Mouse (Mus musculus) brain, embryonic 14.5 days (tissue): Measurements from ENCODE around the gene Kcnq5.

Source experiments
- CTCF ChIP-seq: fragments of 200-500 bp; IDR thresholded peaks from 2 replicates; pipeline ENCODE4 v1.5.1; 2012; ENCODE audit warnings: inconsistent platforms, mild to moderate bottlenecking, moderate library complexity, borderline replicate concordance; ENCODE audit not compliant: insufficient read depth, insufficient read length; ENCODE audit errors: extremely low read depth
- POLR2A ChIP-seq: fragments of 200-500 bp; IDR thresholded peaks from 2 replicates; pipeline ENCODE4 v1.6.1; 2012; ENCODE audit warnings: mild to moderate bottlenecking, inconsistent platforms, borderline replicate concordance; ENCODE audit not compliant: poor library complexity, insufficient read depth, insufficient read length, severe bottlenecking; ENCODE audit errors: extremely low read depth

DNA sequence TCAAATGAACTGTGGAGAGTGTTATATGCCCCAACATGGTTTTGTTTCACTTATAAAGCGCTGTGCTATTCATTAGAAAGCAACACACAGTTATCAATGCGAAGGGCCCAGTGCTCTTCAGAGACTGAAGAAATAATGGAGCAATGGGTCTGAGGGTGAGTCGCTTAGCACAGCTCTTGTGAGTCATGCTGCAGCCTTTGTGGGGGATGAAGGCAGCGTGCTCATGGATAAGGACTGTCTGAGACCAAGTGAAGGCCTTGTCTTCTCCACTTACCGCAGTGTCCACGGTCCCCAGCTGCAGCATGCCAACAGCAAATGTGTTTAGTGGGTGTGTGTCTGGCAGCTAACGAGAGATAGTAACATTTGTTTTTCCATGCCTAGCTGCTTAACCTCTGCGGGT lies 503.2 kb downstream of the Kcnq5 start:
- TF ChIP-seq CTCF (no peak), POLR2A (no peak)
